Mouse (Mus musculus) heart, adult 2 months (tissue): ENCODE measurements around the gene Bmper.

ENCODE experiments used
- CTCF ChIP-seq: fragments of 200-600 bp; IDR thresholded peaks from 2 replicates; pipeline ENCODE4 v1.8.1; 2022; ENCODE audit warnings: antibody characterized with exemption, mild to moderate bottlenecking, moderate library complexity
- EP300 ChIP-seq: fragments of 200-500 bp; IDR thresholded peaks from 2 replicates; pipeline ENCODE4 v1.6.1; 2011; ENCODE audit warnings: low read depth, low read length, control low read depth; ENCODE audit not compliant: insufficient read depth
- POLR2A ChIP-seq: fragments of 200-500 bp; IDR thresholded peaks from 2 replicates; pipeline ENCODE4 v1.6.1; 2011; ENCODE audit warnings: mild to moderate bottlenecking, low read depth, low read length, control low read depth; ENCODE audit not compliant: insufficient read depth

GRCm38 (mm10) chr9:23390118-23390517 is 167.2 kb downstream of the Bmper start:
- TF ChIP-seq POLR2A (no peak), EP300 (no peak), CTCF (no peak)
